Mouse (Mus musculus): ENCODE measurements around the gene Castor1. TPM values are rescaled to one million over a fixed set of nuclear protein-coding genes. Genes with fewer than 3 reads are reported as not detected.

Gene Castor1
- polyA plus RNA-seq, 1 experiment from 2014 or later: 1.8 TPM

- Histone ChIP-seq H3K4me1 (peaks cover 4% of the 10 kb centered on the region; the same call in 1 of the 2 replicates), H3K36me3 (no peaks in the 10 kb centered on the region), H3K4me3 (no peak overlapping the region), H3K27ac (no peak overlapping the region), H3K9me3 (replicated peaks) (no peaks in the 10 kb centered on the region), H3K27me3 (ENCODE audit: low read depth, poor library complexity, severe bottlenecking) (no peaks in the 10 kb centered on the region)
- 78% methylated on average over 4 of the region's 4 CpGs for WGBS
- DNase-seq (ENCODE audit: low spot score): no peak
Observed at GRCm38 (mm10) chr11:4241180-4241579, 23.2 kb downstream of the Castor1 start.

- DNase-seq (ENCODE audit: low spot score): no peak
- 60% methylated on average over 6 of the region's 6 CpGs for WGBS
Observed at GRCm38 (mm10) chr11:4246126-4246525, 28.1 kb downstream of the Castor1 start.

GRCm38 (mm10) chr11:4246623-4247022 is 28.6 kb downstream of the Castor1 start:
- Histone ChIP-seq H3K4me1 (peaks cover 15% of the 10 kb centered on the region), H3K4me3 (no peak overlapping the region), H3K27ac (no peak overlapping the region), H3K36me3 (no peaks in the 10 kb centered on the region), H3K27me3 (ENCODE audit: low read depth, poor library complexity, severe bottlenecking) (no peaks in the 10 kb centered on the region), H3K9me3 (replicated peaks) (no peaks in the 10 kb centered on the region)
- DNase-seq (ENCODE audit: low spot score): no peak
- WGBS: 72% methylated on average over 4 of the region's 4 CpGs

More at GRCm38 (mm10) chr11:4246126-4246525, 28.1 kb downstream of the Castor1 start:
- no peaks in the 10 kb centered on the region for H3K9me3 ChIP-seq (replicated peaks)
- H3K4me1 ChIP-seq: peaks cover 15% of the 10 kb centered on the region
- no peak overlapping the region for H3K4me3 ChIP-seq
- no peaks in the 10 kb centered on the region for H3K27me3 ChIP-seq (ENCODE audit: low read depth, poor library complexity, severe bottlenecking)
- H3K36me3 ChIP-seq: no peaks in the 10 kb centered on the region
- no peak overlapping the region for H3K27ac ChIP-seq

GRCm38 (mm10) chr11:4247201-4247959 is 29.4 kb downstream of the Castor1 start:
- Histone ChIP-seq H3K27me3 (ENCODE audit: low read depth, poor library complexity, severe bottlenecking) (no peaks in the 10 kb centered on the region), H3K27ac (no peak overlapping the region), H3K9me3 (replicated peaks) (no peaks in the 10 kb centered on the region), H3K36me3 (no peaks in the 10 kb centered on the region), H3K4me3 (no peak overlapping the region), H3K4me1 (peaks cover 15% of the 10 kb centered on the region)
- WGBS: 76% methylated on average over 14 of the region's 14 CpGs
- DNase-seq (ENCODE audit: low spot score): no peak

GRCm38 (mm10) chr11:4249151-4249550 is 31.1 kb downstream of the Castor1 start:
- Histone ChIP-seq H3K4me3 (no peak overlapping the region), H3K9me3 (replicated peaks) (no peaks in the 10 kb centered on the region), H3K27ac (no peak overlapping the region), H3K4me1 (peaks cover 15% of the 10 kb centered on the region), H3K36me3 (no peaks in the 10 kb centered on the region), H3K27me3 (ENCODE audit: low read depth, poor library complexity, severe bottlenecking) (no peaks in the 10 kb centered on the region)
- 94% methylated on average over 3 of the region's 3 CpGs for WGBS
- no peak for DNase-seq (ENCODE audit: low spot score)

- no peaks in the 10 kb centered on the region for H3K27me3 ChIP-seq (ENCODE audit: low read depth, poor library complexity, severe bottlenecking)
- no peak for DNase-seq (ENCODE audit: low spot score)
- H3K27ac ChIP-seq: no peak overlapping the region
- 76% methylated on average over 7 of the region's 7 CpGs for WGBS
- H3K9me3 ChIP-seq (replicated peaks): no peaks in the 10 kb centered on the region
- H3K4me1 ChIP-seq: peaks cover 15% of the 10 kb centered on the region
- H3K4me3 ChIP-seq: no peak overlapping the region
- H3K36me3 ChIP-seq: no peaks in the 10 kb centered on the region
Observed at GRCm38 (mm10) chr11:4250290-4250689, 32.3 kb downstream of the Castor1 start.

- H3K36me3 ChIP-seq: no peaks in the 10 kb centered on the region
- H3K4me1 ChIP-seq: peaks cover 8% of the 10 kb centered on the region
- H3K4me3 ChIP-seq: no peak overlapping the region
- H3K27me3 ChIP-seq (ENCODE audit: low read depth, poor library complexity, severe bottlenecking): no peaks in the 10 kb centered on the region
- DNase-seq (ENCODE audit: low spot score): no peak
- H3K9me3 ChIP-seq (replicated peaks): no peaks in the 10 kb centered on the region
- WGBS: 85% methylated on average over 3 of the region's 3 CpGs
- no peak overlapping the region for H3K27ac ChIP-seq
Observed at GRCm38 (mm10) chr11:4251376-4251775, 33.4 kb downstream of the Castor1 start.

- Histone ChIP-seq H3K27ac (no peak overlapping the region), H3K4me3 (no peak overlapping the region), H3K9me3 (replicated peaks) (no peaks in the 10 kb centered on the region), H3K36me3 (no peaks in the 10 kb centered on the region), H3K27me3 (ENCODE audit: low read depth, poor library complexity, severe bottlenecking) (no peaks in the 10 kb centered on the region), H3K4me1 (no peaks in the 10 kb centered on the region)
- DNase-seq (ENCODE audit: low spot score): no peak
- 84% methylated on average over 2 of the region's 2 CpGs for WGBS
Observed at GRCm38 (mm10) chr11:4252886-4253285, 34.9 kb downstream of the Castor1 start.

GRCm38 (mm10) chr11:4256846-4257607 is 39.0 kb downstream of the Castor1 start, which contains the start of gene Lif:
TSS of gene Lif (plus strand) at chr11:4257557.
- no peak within 1 kb of the TSS for H3K27ac ChIP-seq
- 63% methylated on average over 11 of the region's 11 CpGs for WGBS

GRCm38 (mm10) chr11:4257756-4258155 is 39.7 kb downstream of the Castor1 start:
- no peak for DNase-seq (ENCODE audit: low spot score)
- WGBS: 84% methylated on average over 5 of the region's 5 CpGs
- H3K27ac ChIP-seq: no peak overlapping the region
- H3K4me3 ChIP-seq: no peak overlapping the region
- no peaks in the 10 kb centered on the region for H3K36me3 ChIP-seq
- H3K9me3 ChIP-seq (replicated peaks): no peaks in the 10 kb centered on the region
- H3K4me1 ChIP-seq: peaks cover 31% of the 10 kb centered on the region
- 0 out of 2 replicates have a peak, but pooled peaks cover 7% of the 10 kb centered on the region for H3K27me3 ChIP-seq (ENCODE audit: low read depth, poor library complexity, severe bottlenecking)

More at GRCm38 (mm10) chr11:4256846-4257607, 39.0 kb downstream of the Castor1 start, which contains the start of gene Lif:
- H3K4me3 ChIP-seq: no peak within 1 kb of the TSS
- H3K27me3 ChIP-seq (ENCODE audit: low read depth, poor library complexity, severe bottlenecking): no peaks in the 10 kb centered on the region
- no peaks in the 10 kb centered on the region for H3K36me3 ChIP-seq
- DNase-seq (ENCODE audit: low spot score): no peak
- peaks cover 23% of the 10 kb centered on the region for H3K4me1 ChIP-seq
- no peaks in the 10 kb centered on the region for H3K9me3 ChIP-seq (replicated peaks)

- peak; percentile 89 for DNase-seq (ENCODE audit: low spot score)
- peaks cover 11% of the 10 kb centered on the region; the same call in 1 of the 2 replicates for H3K27me3 ChIP-seq (ENCODE audit: low read depth, poor library complexity, severe bottlenecking)
- H3K36me3 ChIP-seq: no peaks in the 10 kb centered on the region
- no peaks in the 10 kb centered on the region for H3K9me3 ChIP-seq (replicated peaks)
- 0 out of 2 replicates have a peak overlapping the region, but pooled peaks have one; percentile 11 for H3K4me3 ChIP-seq
- peaks cover 39% of the 10 kb centered on the region for H3K4me1 ChIP-seq
- H3K27ac ChIP-seq: no peak overlapping the region
- WGBS: 1% methylated on average over 7 of the region's 7 CpGs
Observed at GRCm38 (mm10) chr11:4258657-4259082, 40.6 kb downstream of the Castor1 start.

- Histone ChIP-seq H3K36me3 (no peaks in the 10 kb centered on the region), H3K4me3 (no peak overlapping the region), H3K27ac (peak overlapping the region; percentile 47; the same call in 1 of the 2 replicates), H3K27me3 (ENCODE audit: low read depth, poor library complexity, severe bottlenecking) (peaks cover 30% of the 10 kb centered on the region), H3K9me3 (replicated peaks) (no peaks in the 10 kb centered on the region), H3K4me1 (peaks cover 44% of the 10 kb centered on the region)
- 67% methylated on average over 14 of the region's 14 CpGs for WGBS
- DNase-seq (ENCODE audit: low spot score): no peak
Observed at GRCm38 (mm10) chr11:4260463-4261187, 42.6 kb downstream of the Castor1 start.
